15 mouse cellular contexts compared by ENCODE assay signal in genomic region chr13:35173522-35173921, GRCm38 (mm10).
"Had no signal": no experiment of that assay in that cellular context is flagged by ENCODE, and none has a peak within 500 bp of the region (broad histone marks: within the 10 kb centered on the region; RNA-seq: fewer than 3 reads in every experiment).

No protein-coding gene starts in this region.

- H3K4me1 ChIP-seq: midbrain, embryonic 12.5 days; neural tube, embryonic 12.5 days had no signal

- H3K4me3 ChIP-seq: midbrain, embryonic 10.5 days; midbrain, embryonic 12.5 days; neural tube, embryonic 12.5 days had no signal

- H3K27ac ChIP-seq: liver, embryonic 14.5 days; midbrain, embryonic 10.5 days; midbrain, embryonic 12.5 days; neural tube, embryonic 12.5 days had no signal

- H3K4me2 ChIP-seq: lung, embryonic 14.5 days; midbrain, embryonic 12.5 days; neural tube, embryonic 12.5 days had no signal

- ATAC-seq: midbrain, embryonic 16.5 days had no signal

- DNase-seq: lung, adult 18-20 months; lung, embryonic 14.5 days; lung, postnatal 10 days; lung, postnatal 4 days; midbrain, embryonic 14.5 days; right cerebral cortex, postnatal 14 days; spleen, adult 18-20 months; thymus, adult 18-20 months; thymus, postnatal 14 days; thymus, postnatal 36 days had no signal

- H3K36me3 ChIP-seq: midbrain, embryonic 10.5 days; midbrain, embryonic 12.5 days; neural tube, embryonic 12.5 days had no signal

- H3K9ac ChIP-seq: liver, embryonic 14.5 days; lung, embryonic 14.5 days; midbrain, embryonic 12.5 days; neural tube, embryonic 12.5 days had no signal

- H3K27me3 ChIP-seq: midbrain, embryonic 12.5 days; neural tube, embryonic 12.5 days had no signal

- H3K9me3 ChIP-seq: midbrain, embryonic 10.5 days; midbrain, embryonic 12.5 days; neural tube, embryonic 12.5 days had no signal
